Mouse (Mus musculus): ENCODE measurements around the gene Olfr802. TPM values are rescaled to one million over a fixed set of nuclear protein-coding genes. Genes with fewer than 3 reads are reported as not detected.

Olfr802 gene
- polyA plus RNA-seq (2012; rRNA removed), result not detected in 2 replicates

GRCm38 (mm10) chr10:129688069-129688468 is at the start of gene Olfr802:
Gene Olfr802 (minus strand): TSS chr10:129688169.

GRCm38 (mm10) chr10:129729275-129729674 is 41.3 kb upstream of the Olfr802 start, which contains the start of gene Olfr805:
Gene Olfr805 (minus strand): TSS chr10:129729375.

GRCm38 (mm10) chr10:129702910-129703309 is 14.9 kb upstream of the Olfr802 start, which contains the start of gene Olfr804:
Gene Olfr804 (plus strand): TSS chr10:129703210.

DNA sequence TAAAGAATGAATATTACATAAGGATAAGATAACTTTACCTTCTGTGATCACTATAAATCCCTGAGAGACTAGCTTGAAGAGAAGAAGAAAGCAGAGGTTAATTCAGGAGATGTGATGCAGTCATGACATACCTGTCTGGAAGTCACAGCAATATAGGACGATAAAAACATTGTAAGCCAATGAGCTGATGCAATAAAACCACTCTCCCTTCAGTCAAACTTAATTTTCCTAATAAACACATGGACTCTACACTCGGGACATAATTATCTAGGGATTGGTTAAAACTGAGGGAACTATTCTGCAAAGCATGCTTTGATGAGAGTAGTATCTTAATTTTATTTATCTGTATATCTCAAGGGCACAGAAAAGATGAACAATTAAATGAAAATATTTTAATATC is 6.2 kb upstream of the Olfr802 start, which contains the start of gene Olfr803:
Gene Olfr803, minus strand, starts transcription at position 101 of the 400 bp plus-strand sequence.

DNA sequence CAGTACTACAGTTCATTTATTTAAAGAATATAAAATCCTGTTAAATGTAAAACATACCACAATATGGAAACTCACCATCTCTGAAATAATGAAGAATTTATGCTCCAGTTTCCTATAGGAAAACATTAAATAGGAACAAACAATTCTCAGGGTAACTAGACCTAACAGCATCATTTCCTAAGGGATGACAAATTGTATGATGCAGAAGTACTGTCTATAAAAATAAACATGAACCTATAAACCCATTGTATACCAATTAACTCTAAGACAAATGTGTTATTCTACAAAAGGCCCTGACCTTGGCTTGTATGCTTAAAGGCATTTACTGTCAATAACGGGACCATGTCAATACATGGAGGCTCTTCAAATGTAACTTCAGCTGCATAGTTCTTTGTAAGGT is 14.2 kb downstream of the Olfr802 start, which contains the start of gene Olfr801:
Gene Olfr801, minus strand, starts transcription at position 101 of the 400 bp plus-strand sequence.

GRCm38 (mm10) chr10:129657394-129657793 is 30.6 kb downstream of the Olfr802 start, which contains the start of gene Olfr800:
Gene Olfr800 (plus strand): TSS chr10:129657694.

DNA sequence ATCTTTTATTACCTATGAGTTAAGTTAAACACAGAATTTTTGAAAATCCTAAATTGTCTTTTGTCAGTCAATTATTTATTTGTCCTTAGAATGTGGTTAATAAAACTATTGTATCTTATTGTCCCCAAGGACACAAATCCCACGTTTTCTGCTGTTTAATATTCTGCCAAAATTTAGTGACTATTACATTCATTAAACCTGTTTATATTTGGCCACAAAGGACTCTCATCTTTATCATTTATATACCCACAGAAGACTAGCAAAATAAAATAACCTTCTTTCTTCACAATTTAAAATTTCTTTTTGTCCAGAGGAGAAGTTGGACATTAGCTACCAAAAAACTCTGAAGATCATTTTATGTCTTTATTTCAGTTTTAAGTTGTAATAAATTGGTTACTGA is 50.8 kb downstream of the Olfr802 start, which contains the start of gene Olfr799:
Gene Olfr799, plus strand, starts transcription at position 301 of the 400 bp plus-strand sequence.

GRCm38 (mm10) chr10:129627834-129628233 is 60.1 kb downstream of the Olfr802 start, which contains the start of gene Olfr798:
Gene Olfr798 (minus strand): TSS chr10:129627934.

Other genes with a start within 250 kb of the Olfr802 start
- gene Olfr787, start 226.3 kb downstream of the Olfr802 start, polyA plus RNA-seq (2012; rRNA removed), result not detected in 2 replicates
- gene Olfr788, start 217.2 kb downstream of the Olfr802 start, polyA plus RNA-seq (2012; rRNA removed), result not detected in 2 replicates
- gene Olfr789, start 203.4 kb downstream of the Olfr802 start, polyA plus RNA-seq (2012; rRNA removed), result not detected in 2 replicates
- not detected in 2 replicates for gene Olfr790, start 189.7 kb downstream of the Olfr802 start, polyA plus RNA-seq (2012; rRNA removed)
- gene Olfr791, start 166.4 kb downstream of the Olfr802 start, polyA plus RNA-seq (2012; rRNA removed), result not detected in 2 replicates
- gene Olfr792, start 149.0 kb downstream of the Olfr802 start, polyA plus RNA-seq (2012; rRNA removed), result not detected in 2 replicates
- not detected in 2 replicates for gene Olfr794, start 120.5 kb downstream of the Olfr802 start, polyA plus RNA-seq (2012; rRNA removed)
- not detected in 2 replicates for gene Olfr796, start 75.6 kb downstream of the Olfr802 start, polyA plus RNA-seq (2012; rRNA removed)
- gene Olfr798, start 60.2 kb downstream of the Olfr802 start, polyA plus RNA-seq (2012; rRNA removed), result not detected in 2 replicates
- not detected in 2 replicates for gene Olfr799, start 50.7 kb downstream of the Olfr802 start, polyA plus RNA-seq (2012; rRNA removed)
- not detected in 2 replicates for gene Olfr800, start 30.5 kb downstream of the Olfr802 start, polyA plus RNA-seq (2012; rRNA removed)
- not detected in 2 replicates for gene Olfr801, start 14.3 kb downstream of the Olfr802 start, polyA plus RNA-seq (2012; rRNA removed)
- gene Olfr803, start 6.1 kb upstream of the Olfr802 start, polyA plus RNA-seq (2012; rRNA removed), result not detected in 2 replicates
- not detected in 2 replicates for gene Olfr804, start 15.0 kb upstream of the Olfr802 start, polyA plus RNA-seq (2012; rRNA removed)
- not detected in 2 replicates for gene Olfr805, start 41.2 kb upstream of the Olfr802 start, polyA plus RNA-seq (2012; rRNA removed)
- not detected in 2 replicates for gene Olfr806, start 53.8 kb upstream of the Olfr802 start, polyA plus RNA-seq (2012; rRNA removed)
- not detected in 2 replicates for gene Olfr807, start 69.6 kb upstream of the Olfr802 start, polyA plus RNA-seq (2012; rRNA removed)
- gene Olfr808, start 77.3 kb upstream of the Olfr802 start, polyA plus RNA-seq (2012; rRNA removed), result not detected in 2 replicates
- gene Olfr809, start 86.5 kb upstream of the Olfr802 start, polyA plus RNA-seq (2012; rRNA removed), result not detected in 2 replicates
- gene Olfr810, start 106.7 kb upstream of the Olfr802 start, polyA plus RNA-seq (2012; rRNA removed), result not detected in 2 replicates
- gene Olfr811, start 116.2 kb upstream of the Olfr802 start, polyA plus RNA-seq (2012; rRNA removed), result not detected in 2 replicates
- gene Olfr812, start 157.9 kb upstream of the Olfr802 start, polyA plus RNA-seq (2012; rRNA removed), result not detected in 2 replicates
- not detected in 2 replicates for gene Olfr813, start 167.2 kb upstream of the Olfr802 start, polyA plus RNA-seq (2012; rRNA removed)
- not detected in 2 replicates for gene Olfr814, start 191.7 kb upstream of the Olfr802 start, polyA plus RNA-seq (2012; rRNA removed)
- not detected in 2 replicates for gene Olfr815, start 217.7 kb upstream of the Olfr802 start, polyA plus RNA-seq (2012; rRNA removed)
- gene Olfr816, start 227.4 kb upstream of the Olfr802 start, polyA plus RNA-seq (2012; rRNA removed), result not detected in 2 replicates